Mouse (Mus musculus) intestine, embryonic 15.5 days (tissue): ENCODE measurements around the gene Wrap53. TPM values are rescaled to one million over a fixed set of nuclear protein-coding genes. Genes with fewer than 3 reads are reported as not detected.
"Not testable (repeated sequence)": the region's sequence is repeated elsewhere in the genome, so short reads cannot be mapped to it uniquely, and the experiment has no call there.

Experiments
- ATAC-seq: fragments of 200-750 bp; cut with Nextera tagmentation; 2 replicates; pipeline ENCODE4 v1.8.0; 2017; ENCODE audit warnings: moderate TSS enrichment, moderate library complexity
- H3K27ac ChIP-seq: fragments of 300-500 bp; sonication (generic); 2 replicates; pipeline ENCODE4 v1.5.1; 2015; ENCODE audit warnings: mild to moderate bottlenecking, inconsistent platforms
- H3K27me3 ChIP-seq: fragments of 300-500 bp; sonication (generic); replicated peaks from 2 replicates; pipeline ENCODE4 v1.6.1; 2015; ENCODE audit warnings: inconsistent platforms
- H3K36me3 ChIP-seq: fragments of 300-500 bp; sonication (generic); 2 replicates; pipeline ENCODE4 v1.6.1; 2015; ENCODE audit warnings: inconsistent platforms
- H3K4me1 ChIP-seq: fragments of 300-500 bp; sonication (generic); replicated peaks from 2 replicates; pipeline ENCODE4 v1.6.1; 2015; ENCODE audit warnings: inconsistent platforms
- H3K4me2 ChIP-seq: fragments of 300-500 bp; sonication (generic); replicated peaks from 2 replicates; pipeline ENCODE4 v1.6.1; 2015; ENCODE audit warnings: mild to moderate bottlenecking, inconsistent platforms
- H3K4me3 ChIP-seq: fragments of 300-500 bp; sonication (generic); replicated peaks from 2 replicates; pipeline ENCODE4 v1.5.1; 2015; ENCODE audit warnings: inconsistent platforms
- H3K9ac ChIP-seq: fragments of 300-500 bp; sonication (generic); 2 replicates; pipeline ENCODE4 v1.6.1; 2015; ENCODE audit warnings: inconsistent platforms
- H3K9me3 ChIP-seq: fragments of 300-500 bp; sonication (generic); 2 replicates; pipeline ENCODE4 v1.6.1; 2016; ENCODE audit warnings: inconsistent platforms
- WGBS: fragments of 180-500 bp; shearing (Covaris S2); methylation state at CpG from one replicate; pipeline ENCODE4 v1.1.7; 2015; 5-methylcytosine and 5-hydroxymethylcytosine counted together
- polyA plus RNA-seq: library from polyadenylated mRNA; unstranded; fragments of >200 nt; fragmentation: Nextera tagmentation; extraction: Ambion mirVana; gene quantifications from 2 replicates; pipeline ENCODE4 v1.2.1, GENCODE M21; 2015

The Wrap53 gene
- polyA plus RNA-seq, 1 experiment from 2014 or later: 25.1 TPM

GRCm38 (mm10) chr11:69558756-69559155, 21.3 kb downstream of the Wrap53 start:
- Histone ChIP-seq H3K4me1 (peaks cover 23% of the 10 kb centered on the region), H3K9me3 (no peaks in the 10 kb centered on the region), H3K27ac (no peak overlapping the region), H3K4me3 (peak overlapping the region; percentile 56; the same call in 1 of the 2 replicates), H3K4me2 (peak overlapping the region; percentile 96), H3K9ac (peak overlapping the region; percentile 78), H3K36me3 (peaks cover 9% of the 10 kb centered on the region; the same call in 1 of the 2 replicates), H3K27me3 (no peaks in the 10 kb centered on the region)
- 20% methylated on average over 6 of the region's 6 CpGs for WGBS
- ATAC-seq: no peak

GRCm38 (mm10) chr11:69557381-69557958, 22.6 kb downstream of the Wrap53 start:
- WGBS: 48% methylated on average over 14 of the region's 14 CpGs
- peaks cover 4% of the 10 kb centered on the region; the same call in 1 of the 2 replicates for H3K36me3 ChIP-seq
- no peaks in the 10 kb centered on the region for H3K27me3 ChIP-seq
- peaks cover 27% of the 10 kb centered on the region for H3K4me1 ChIP-seq
- H3K9ac ChIP-seq: no peak overlapping the region
- H3K4me2 ChIP-seq: no peak overlapping the region
- no peak for ATAC-seq
- no peak overlapping the region for H3K27ac ChIP-seq
- H3K9me3 ChIP-seq: no peaks in the 10 kb centered on the region
- H3K4me3 ChIP-seq: no peak overlapping the region

- no peak for ATAC-seq
- H3K9ac ChIP-seq: no peak overlapping the region
- no peaks in the 10 kb centered on the region for H3K27me3 ChIP-seq
Measured at GRCm38 (mm10) chr11:69554539-69555140, 25.4 kb downstream of the Wrap53 start.

DNA sequence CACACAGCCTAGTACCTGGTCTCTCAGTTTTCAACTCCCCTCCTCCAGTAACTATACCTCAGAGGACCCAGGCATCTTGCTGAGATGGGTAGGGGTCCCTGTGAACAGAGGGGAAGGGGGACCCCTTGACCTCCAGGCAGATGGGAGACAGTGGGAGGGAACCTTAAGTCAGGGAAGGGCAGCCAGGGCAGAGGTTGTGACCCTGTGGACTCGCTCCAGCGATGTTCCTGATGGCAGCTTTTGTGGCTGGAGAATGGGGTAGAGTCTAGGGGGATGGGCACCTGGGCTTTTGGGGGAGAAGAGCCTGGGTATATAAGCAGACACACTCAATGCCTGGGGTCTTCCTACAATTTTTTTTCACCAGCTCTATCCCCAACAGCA, 26.7 kb downstream of the Wrap53 start:
- H3K4me2 ChIP-seq: no peak overlapping the region
- ATAC-seq: no peak
- 23% methylated on average over 2 of the region's 2 CpGs for WGBS

More at GRCm38 (mm10) chr11:69554539-69555140, 25.4 kb downstream of the Wrap53 start:
- no peak overlapping the region for H3K4me2 ChIP-seq
- WGBS: 81% methylated on average over 5 of the region's 5 CpGs
- H3K9me3 ChIP-seq: no peaks in the 10 kb centered on the region
- H3K27ac ChIP-seq: no peak overlapping the region
- H3K4me3 ChIP-seq: no peak overlapping the region
- no peaks in the 10 kb centered on the region for H3K36me3 ChIP-seq
- H3K4me1 ChIP-seq: peaks cover 13% of the 10 kb centered on the region

DNA sequence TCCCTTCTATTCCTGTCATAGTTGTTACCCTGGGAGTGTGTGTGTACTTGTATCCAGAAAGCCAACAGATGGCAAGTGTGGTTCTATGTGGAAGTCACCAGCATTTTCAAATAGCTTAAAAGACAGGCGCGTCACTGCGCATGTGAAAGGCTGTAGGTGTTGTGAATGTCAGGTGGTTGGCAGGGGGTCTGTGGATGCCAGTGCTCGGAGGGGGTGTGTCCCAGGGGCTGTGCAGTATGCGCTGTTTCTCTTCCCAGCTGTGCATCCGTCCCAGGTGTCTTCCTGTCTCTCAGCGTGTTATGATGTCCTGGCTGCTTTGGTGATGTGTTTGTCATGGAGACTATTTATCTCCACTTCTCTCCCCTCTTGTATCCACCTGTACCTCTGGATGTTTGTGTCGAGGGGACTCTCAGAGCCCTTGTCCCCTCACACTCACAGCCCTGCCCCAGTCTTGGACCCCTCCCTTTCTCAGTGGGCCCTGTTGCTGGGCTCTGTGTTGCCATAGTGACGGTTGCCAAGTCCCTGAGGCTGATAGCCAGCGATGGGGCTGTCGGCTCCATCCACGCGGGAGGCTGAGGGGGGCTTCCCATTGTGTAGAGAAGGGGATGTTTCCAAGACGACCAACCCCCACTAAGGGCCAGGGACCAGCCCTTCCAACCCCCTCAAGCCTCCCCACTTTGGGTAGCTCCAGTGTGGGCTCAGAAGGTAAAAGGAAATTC, 27.3 kb downstream of the Wrap53 start:
- Histone ChIP-seq H3K9ac (no peak overlapping the region), H3K4me2 (no peak overlapping the region), H3K4me3 (no peak overlapping the region), H3K9me3 (no peaks in the 10 kb centered on the region), H3K27me3 (no peaks in the 10 kb centered on the region), H3K27ac (no peak overlapping the region), H3K4me1 (peaks cover 15% of the 10 kb centered on the region; the same call in 1 of the 2 replicates), H3K36me3 (no peaks in the 10 kb centered on the region)
- WGBS: 30% methylated on average over 14 of the region's 14 CpGs
- ATAC-seq: no peak

More for the DNA sequence above, 26.7 kb downstream of the Wrap53 start:
- Histone ChIP-seq H3K4me3 (no peak overlapping the region), H3K4me1 (0 out of 2 replicates have a peak, but pooled peaks cover 11% of the 10 kb centered on the region), H3K27ac (no peak overlapping the region), H3K27me3 (no peaks in the 10 kb centered on the region), H3K9ac (no peak overlapping the region), H3K36me3 (no peaks in the 10 kb centered on the region), H3K9me3 (no peaks in the 10 kb centered on the region)

- ATAC-seq: no peak
- H3K9me3 ChIP-seq: no peaks in the 10 kb centered on the region
- no peak overlapping the region for H3K4me3 ChIP-seq
- H3K36me3 ChIP-seq: no peaks in the 10 kb centered on the region
- H3K4me2 ChIP-seq: no peak overlapping the region
- no peak overlapping the region for H3K27ac ChIP-seq
- H3K27me3 ChIP-seq: no peaks in the 10 kb centered on the region
- peaks cover 24% of the 10 kb centered on the region for H3K4me1 ChIP-seq
- 81% methylated on average over 4 of the region's 4 CpGs for WGBS
- H3K9ac ChIP-seq: no peak overlapping the region
Measured at GRCm38 (mm10) chr11:69551310-69551709, 28.7 kb downstream of the Wrap53 start.

- no peaks in the 10 kb centered on the region for H3K27me3 ChIP-seq
- H3K4me1 ChIP-seq: peaks cover 30% of the 10 kb centered on the region
- no peaks in the 10 kb centered on the region for H3K9me3 ChIP-seq
- H3K27ac ChIP-seq: no peak within 1 kb of the TSS
- H3K4me3 ChIP-seq: no peak within 1 kb of the TSS
- H3K4me2 ChIP-seq: peak within 1 kb of the TSS; percentile 86; the same call in 1 of the 2 replicates
- no peaks in the 10 kb centered on the region for H3K36me3 ChIP-seq
- no peak within 1 kb of the TSS for H3K9ac ChIP-seq
- WGBS: 37% methylated on average over 12 of the region's 12 CpGs
- no peak for ATAC-seq
Measured at GRCm38 (mm10) chr11:69549060-69549656, 30.9 kb downstream of the Wrap53 start, which contains the start of gene Dnah2. TSS of gene Dnah2 (minus strand) at chr11:69549110.

GRCm38 (mm10) chr11:69547071-69547470, 33.0 kb downstream of the Wrap53 start:
- Histone ChIP-seq H3K27me3 (no peaks in the 10 kb centered on the region), H3K36me3 (no peaks in the 10 kb centered on the region), H3K4me2 (peak overlapping the region; percentile 86), H3K27ac (peak overlapping the region; percentile 84), H3K9ac (peak overlapping the region; percentile 52), H3K9me3 (no peaks in the 10 kb centered on the region), H3K4me1 (peaks cover 27% of the 10 kb centered on the region), H3K4me3 (peak overlapping the region; percentile 49)
- 3% methylated on average over 15 of the region's 15 CpGs for WGBS
- ATAC-seq: peak; percentile 44

- ATAC-seq: peak; percentile 75
- H3K4me2 ChIP-seq: peak overlapping the region; percentile 86
- peak overlapping the region; percentile 52 for H3K9ac ChIP-seq
- H3K9me3 ChIP-seq: no peaks in the 10 kb centered on the region
- peak overlapping the region; percentile 84 for H3K27ac ChIP-seq
- no peaks in the 10 kb centered on the region for H3K27me3 ChIP-seq
- H3K4me3 ChIP-seq: peak overlapping the region; percentile 49
- peaks cover 27% of the 10 kb centered on the region for H3K4me1 ChIP-seq
- under 1% methylated on average over 44 of the region's 44 CpGs for WGBS
- no peaks in the 10 kb centered on the region for H3K36me3 ChIP-seq
Measured at GRCm38 (mm10) chr11:69546423-69547053, 33.5 kb downstream of the Wrap53 start.

DNA sequence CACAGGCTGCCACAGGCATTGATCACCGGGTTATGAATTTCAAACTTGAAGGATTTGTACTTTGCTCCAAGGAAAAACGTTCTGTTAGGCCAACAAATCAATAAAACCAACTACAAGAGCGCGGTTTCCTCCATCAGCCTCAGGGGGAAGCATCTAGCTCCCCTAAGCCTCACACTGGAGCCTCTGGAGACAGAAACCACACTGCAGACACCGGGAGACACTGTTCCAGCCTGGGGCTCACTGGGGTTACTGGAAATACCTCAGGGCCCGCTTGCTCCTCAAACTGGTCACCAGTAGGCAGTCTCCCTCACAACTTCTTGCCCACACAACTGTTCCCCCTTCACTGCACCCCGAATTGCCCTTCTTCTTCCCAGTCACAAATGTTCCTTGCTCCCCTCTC, 34.1 kb downstream of the Wrap53 start:
- H3K4me3 ChIP-seq: peak overlapping the region; percentile 49
- WGBS: 6% methylated on average over 7 of the region's 7 CpGs
- peak overlapping the region; percentile 84 for H3K27ac ChIP-seq
- H3K9ac ChIP-seq: peak overlapping the region; percentile 52
- no peaks in the 10 kb centered on the region for H3K9me3 ChIP-seq
- H3K36me3 ChIP-seq: no peaks in the 10 kb centered on the region
- peaks cover 27% of the 10 kb centered on the region for H3K4me1 ChIP-seq
- peak; percentile 40 for ATAC-seq
- no peaks in the 10 kb centered on the region for H3K27me3 ChIP-seq
- H3K4me2 ChIP-seq: peak overlapping the region; percentile 86

DNA sequence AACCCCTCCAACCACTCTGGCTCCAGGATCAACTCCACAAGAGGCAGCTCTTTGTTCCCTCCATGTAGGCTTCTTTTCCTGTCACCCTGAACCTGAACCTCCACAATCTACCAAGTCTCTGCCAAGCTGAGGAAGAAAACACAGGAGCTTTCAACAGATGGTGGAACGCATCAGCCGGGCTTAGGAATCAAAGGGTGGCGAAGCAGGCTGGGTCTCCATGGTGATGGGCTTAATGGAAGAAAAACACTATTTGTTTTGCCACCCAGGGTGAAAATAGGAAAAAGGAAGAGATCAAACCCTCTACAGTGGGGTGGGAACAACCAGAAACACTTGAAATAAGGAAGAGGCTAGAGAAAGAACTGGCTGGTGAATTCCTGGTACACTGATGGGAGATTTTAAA, 36.5 kb downstream of the Wrap53 start:
- WGBS: 54% methylated on average over 3 of the region's 3 CpGs
- Histone ChIP-seq H3K4me1 (peaks cover 20% of the 10 kb centered on the region), H3K36me3 (no peaks in the 10 kb centered on the region), H3K27ac (no peak overlapping the region), H3K9ac (no peak overlapping the region), H3K27me3 (no peaks in the 10 kb centered on the region), H3K9me3 (no peaks in the 10 kb centered on the region), H3K4me2 (no peak overlapping the region), H3K4me3 (no peak overlapping the region)
- no peak for ATAC-seq

DNA sequence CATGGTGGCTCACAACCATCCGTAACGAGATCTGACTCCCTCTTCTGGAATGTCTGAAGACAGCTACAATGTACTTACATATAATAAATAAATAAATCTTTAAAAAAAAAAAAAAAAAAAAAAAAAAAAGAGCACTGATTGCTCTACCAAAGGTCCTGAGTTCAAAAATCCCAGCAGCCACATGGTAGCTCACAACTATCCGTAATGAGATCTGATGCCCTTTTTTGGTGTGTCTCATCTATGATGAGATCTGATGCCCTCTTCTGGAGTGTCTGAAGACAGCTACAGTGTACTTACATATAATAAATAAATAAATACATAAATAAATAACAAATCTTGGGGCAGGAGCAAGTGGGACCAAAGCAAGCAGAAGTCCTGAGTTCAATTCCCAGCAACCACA, 38.3 kb downstream of the Wrap53 start:
- not testable (repeated sequence) for H3K9me3 ChIP-seq, H3K27me3 ChIP-seq, H3K4me2 ChIP-seq, H3K36me3 ChIP-seq, H3K4me1 ChIP-seq, H3K9ac ChIP-seq, H3K4me3 ChIP-seq, ATAC-seq, H3K27ac ChIP-seq
- WGBS: 72% methylated on average over 3 of the region's 3 CpGs
